Mouse (Mus musculus): ENCODE data around the gene Itgb1bp1.

- no peak for TF ChIP-seq GATA1 (IDR thresholded peaks at IDR 0.05; ENCODE audit: borderline replicate concordance, low read length)
- TF ChIP-seq CTCF (IDR thresholded peaks at IDR 0.05; ENCODE audit: low read depth, low read length) = no peak
These were observed 897 bp upstream of the Itgb1bp1 start for GRCm38 (mm10) chr12:21286712-21287650.
